Mouse (Mus musculus): ENCODE measurements around the gene Tinagl1. TPM values are rescaled to one million over a fixed set of nuclear protein-coding genes. Genes with fewer than 3 reads are reported as not detected.

The Tinagl1 gene
- total and polyA plus RNA-seq, 3 experiments = 6.1 to 21.9 TPM; not detected in 1

DNA sequence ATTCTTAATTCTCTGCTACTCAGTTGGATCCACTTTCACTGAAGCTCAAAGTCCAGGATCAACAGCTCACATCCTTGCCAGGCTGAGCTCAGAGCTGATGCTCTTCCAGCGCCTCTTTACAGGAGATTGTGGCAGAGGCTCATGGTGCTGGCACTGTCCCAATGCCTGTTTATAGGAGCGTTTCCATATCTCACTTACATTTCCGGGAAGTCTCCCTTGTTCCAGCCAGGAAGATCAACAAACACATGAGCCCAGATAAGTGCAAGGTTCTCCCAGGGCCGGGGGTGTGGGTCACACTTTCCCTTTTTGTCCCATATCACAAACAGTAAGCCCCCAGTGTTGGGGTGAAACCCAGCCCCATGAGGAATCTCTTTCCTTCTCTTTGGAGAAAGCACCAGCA, 7.0 kb upstream of the Tinagl1 start:
- TF ChIP-seq POLR2A (IDR thresholded peaks at IDR 0.05; ENCODE audit: control insufficient read depth in 1 of 2, insufficient read depth in 1 of 2, low read depth in 1 of 2, low read length in 2 of 2, poor library complexity in 1 of 2) (no peak), CHD2 (IDR thresholded peaks at IDR 0.05; ENCODE audit: low read length) (no peak), POLR2AphosphoS2 (IDR thresholded peaks at IDR 0.05; ENCODE audit: low read length) (no peak), NRF1 (IDR thresholded peaks at IDR 0.05; ENCODE audit: insufficient read depth, low read depth, low read length, poor library complexity, severe bottlenecking) (no peak), GATA1 (IDR thresholded peaks at IDR 0.05; ENCODE audit: low read depth, low read length) (no peak), BHLHE40 (IDR thresholded peaks at IDR 0.05; ENCODE audit: borderline replicate concordance, low read depth, low read length) (no peak), KAT2A (conservative IDR thresholded peaks at IDR 0.05; ENCODE audit: low read depth, low read length) (no peak), ZMIZ1 (IDR thresholded peaks at IDR 0.05; ENCODE audit: low read depth, low read length) (no peak), ETS1 (IDR thresholded peaks at IDR 0.05; ENCODE audit: low read depth, low read length) (no peak), SIN3A (IDR thresholded peaks at IDR 0.05; ENCODE audit: low read length) (no peak), CHD1 (IDR thresholded peaks at IDR 0.05; ENCODE audit: low read depth, low read length) (no peak), RCOR1 (IDR thresholded peaks at IDR 0.05; ENCODE audit: low read depth, low read length) (no peak), CTCF (IDR thresholded peaks at IDR 0.05 in 2 of 3, conservative IDR thresholded peaks at IDR 0.05 in 1 of 3; ENCODE audit: control insufficient read depth in 1 of 3, insufficient read depth in 1 of 3, low read depth in 2 of 3, low read length in 3 of 3, poor library complexity in 1 of 3, severe bottlenecking in 1 of 3) (no peak), EP300 (IDR thresholded peaks at IDR 0.05; ENCODE audit: low read depth in 1 of 2, low read length in 2 of 2) (no peak), MXI1 (IDR thresholded peaks at IDR 0.05; ENCODE audit: low read depth, low read length) (no peak), MAX (IDR thresholded peaks at IDR 0.05; ENCODE audit: low read length) (no peak), TCF12 (IDR thresholded peaks at IDR 0.05; ENCODE audit: low read depth, low read length) (no peak), ZNF384 (IDR thresholded peaks at IDR 0.05; ENCODE audit: low read depth, low read length) (no peak)
- H3K4me3 ChIP-seq (ENCODE audit: control insufficient read depth in 1 of 2, insufficient read depth in 1 of 2, low read depth in 2 of 2, low read length in 2 of 2) = no peak overlapping the region

GRCm38 (mm10) chr4:130180909-130181602, 6.1 kb upstream of the Tinagl1 start:
- DNase-seq (ENCODE audit: low read depth, low spot score) = no peak
- no peaks in the 10 kb centered on the region for H3K9me3 ChIP-seq (replicated peaks; ENCODE audit: insufficient read depth, low read length)
- no peak overlapping the region for H3K27ac ChIP-seq (ENCODE audit: control insufficient read depth, low read depth, low read length)
- H3K27me3 ChIP-seq (ENCODE audit: control insufficient read depth in 1 of 2, insufficient read depth in 2 of 2, low read length in 2 of 2) = no peaks in the 10 kb centered on the region
- H3K9ac ChIP-seq (ENCODE audit: control insufficient read depth, low read depth, low read length, poor library complexity, severe bottlenecking) = no peak overlapping the region
- no peaks in the 10 kb centered on the region for H3K79me2 ChIP-seq (ENCODE audit: control insufficient read depth, insufficient read depth, low read length, poor library complexity)
- H3K4me1 ChIP-seq (ENCODE audit: control insufficient read depth in 1 of 2, insufficient read depth in 2 of 2, low read length in 2 of 2) = peaks cover 3 to 17% of the 10 kb centered on the region in 2 experiments
- no peak for TF ChIP-seq SIN3A (IDR thresholded peaks at IDR 0.05; ENCODE audit: low read length)
- TF ChIP-seq MYB (IDR thresholded peaks at IDR 0.05; ENCODE audit: low read depth, low read length) = no peak
- H3K36me3 ChIP-seq (ENCODE audit: control insufficient read depth in 1 of 2, insufficient read depth in 2 of 2, low read length in 2 of 2) = peaks cover 0 to 4% of the 10 kb centered on the region in 2 experiments; a peak in 1 of 4 replicates
- H3K4me3 ChIP-seq (ENCODE audit: control insufficient read depth in 1 of 2, insufficient read depth in 1 of 2, low read depth in 2 of 2, low read length in 2 of 2) = no peak overlapping the region

More for the DNA sequence above, 7.0 kb upstream of the Tinagl1 start:
- H3K27ac ChIP-seq (ENCODE audit: control insufficient read depth, low read depth, low read length) = no peak overlapping the region
- H3K4me1 ChIP-seq (ENCODE audit: control insufficient read depth in 1 of 2, insufficient read depth in 2 of 2, low read length in 2 of 2) = peaks cover 5 to 14% of the 10 kb centered on the region in 2 experiments
- H3K27me3 ChIP-seq (ENCODE audit: control insufficient read depth in 1 of 2, insufficient read depth in 2 of 2, low read length in 2 of 2) = no peaks in the 10 kb centered on the region
- no peak overlapping the region for H3K9ac ChIP-seq (ENCODE audit: control insufficient read depth, low read depth, low read length, poor library complexity, severe bottlenecking)
- no peak for DNase-seq (ENCODE audit: low read depth, low spot score)
- H3K79me2 ChIP-seq (ENCODE audit: control insufficient read depth, insufficient read depth, low read length, poor library complexity) = no peaks in the 10 kb centered on the region
- peaks cover 0 to 5% of the 10 kb centered on the region in 2 experiments; a peak in 2 of 4 replicates for H3K36me3 ChIP-seq (ENCODE audit: control insufficient read depth in 1 of 2, insufficient read depth in 2 of 2, low read length in 2 of 2)
- no peaks in the 10 kb centered on the region for H3K9me3 ChIP-seq (replicated peaks; ENCODE audit: insufficient read depth, low read length)

Measured in MEL (cell line).